Mouse (Mus musculus) limb, embryonic 12.5 days (tissue): Measurements from ENCODE around the gene Acvr1b. TPM values are rescaled to one million over a fixed set of nuclear protein-coding genes. Genes with fewer than 3 reads are reported as not detected.

Experiments
- microRNA-seq: library from miRNA; unstranded; fragments of <30 nt; microRNA quantifications from one replicate; pipeline ENCODE4, GENCODE M21; 2017
- polyA plus RNA-seq: library from polyadenylated mRNA; unstranded; fragments of >200 nt; fragmentation: Nextera tagmentation; extraction: Ambion mirVana; gene quantifications from 2 replicates; pipeline ENCODE4 v1.2.1, GENCODE M21; 2016

Gene Acvr1b
- polyA plus RNA-seq, 1 experiment from 2014 or later, result 8.2 TPM

Small RNA genes lying within 50 kb of the gene (microRNA-seq; reads per million reads assigned to microRNA genes)
- 1.6 reads per million for gene Mir6962

Other genes starting within 250 kb of the Acvr1b start
- gene Gm47841, start 126.7 kb upstream of the Acvr1b start, polyA plus RNA-seq, result not detected in 2 replicates
- gene Fignl2, start 95.5 kb upstream of the Acvr1b start, polyA plus RNA-seq, result 0.38 and 0.56 TPM in 2 replicates
- gene Ankrd33, start 58.3 kb upstream of the Acvr1b start, polyA plus RNA-seq, result not detected in 2 replicates
- gene Acvrl1, start 45.5 kb upstream of the Acvr1b start, polyA plus RNA-seq, result 7.3 and 7.4 TPM in 2 replicates
- 7.9 and 10.5 TPM in 2 replicates for gene Grasp, start 50.1 kb downstream of the Acvr1b start, polyA plus RNA-seq
- 5.5 and 7.0 TPM in 2 replicates for gene Nr4a1, start 80.2 kb downstream of the Acvr1b start, polyA plus RNA-seq
- 66.9 and 67.4 TPM in 2 replicates for gene Atg101, start 110.2 kb downstream of the Acvr1b start, polyA plus RNA-seq
- 4.5 and 4.7 TPM in 2 replicates for gene 6030408B16Rik, start 119.1 kb downstream of the Acvr1b start, polyA plus RNA-seq
- 0.09 and 0.26 TPM in 2 replicates for gene Krt80, start 196.1 kb downstream of the Acvr1b start, polyA plus RNA-seq
- 21.2 and 24.3 TPM in 2 replicates for gene Krt7, start 237.0 kb downstream of the Acvr1b start, polyA plus RNA-seq